In genomic region chr3:58382676-58383075, GRCm38 (mm10) we compare ENCODE assay signal across 33 mouse cellular contexts.
"Had no signal": no experiment of that assay in that cellular context is flagged by ENCODE, and none has a peak within 500 bp of the region (broad histone marks: within the 10 kb centered on the region; RNA-seq: fewer than 3 reads in every experiment).

No protein-coding gene starts in this region.

- H3K9ac ChIP-seq: heart, embryonic 13.5 days; heart, embryonic 15.5 days; hindbrain, embryonic 12.5 days; hindbrain, embryonic 13.5 days; hindbrain, embryonic 14.5 days; hindbrain, embryonic 15.5 days; intestine, embryonic 15.5 days; kidney, embryonic 15.5 days had no signal

- H3K36me3 ChIP-seq: heart, embryonic 13.5 days; heart, embryonic 15.5 days; hindbrain, embryonic 10.5 days; hindbrain, embryonic 12.5 days; hindbrain, embryonic 13.5 days; hindbrain, embryonic 15.5 days; intestine, embryonic 15.5 days; kidney, embryonic 15.5 days had no signal

- DNase-seq: heart, adult 2 months; heart, postnatal 10 days; heart, postnatal 14 days; heart, postnatal 36 days; kidney, adult 11 months; kidney, adult 18-20 months; kidney, adult 2 months; kidney, adult 8-10 months; kidney, adult 9 months; kidney, postnatal 10 days; kidney, postnatal 14 days; kidney, postnatal 25 days; kidney, postnatal 36 days; kidney, postnatal 4 days; layer of hippocampus, adult 9-11 months; layer of hippocampus, postnatal 36 days had no signal

- H3K27ac ChIP-seq: heart, adult 2 months; heart, embryonic 13.5 days; heart, embryonic 15.5 days; hindbrain, embryonic 10.5 days; hindbrain, embryonic 12.5 days; hindbrain, embryonic 13.5 days; hindbrain, embryonic 14.5 days; hindbrain, embryonic 15.5 days; hindbrain, postnatal 0 days; intestine, embryonic 15.5 days; kidney, embryonic 15.5 days; kidney, postnatal 0 days; layer of hippocampus, adult 2 months; left cerebral cortex, adult 2 months had no signal

- H3K27me3 ChIP-seq: heart, embryonic 13.5 days; heart, embryonic 15.5 days; hindbrain, embryonic 12.5 days; hindbrain, embryonic 13.5 days; hindbrain, embryonic 15.5 days; intestine, embryonic 15.5 days; kidney, embryonic 15.5 days had no signal

- ATAC-seq: hindbrain, embryonic 16.5 days; hindbrain, postnatal 0 days; inflammation-experienced regulatory T-cells, adult 6 months; intestine, embryonic 15.5 days; intestine, embryonic 16.5 days; intestine, postnatal 0 days had no signal

- H3K4me3 ChIP-seq: heart, adult 2 months; heart, embryonic 13.5 days; heart, embryonic 15.5 days; hindbrain, embryonic 10.5 days; hindbrain, embryonic 12.5 days; hindbrain, embryonic 13.5 days; hindbrain, embryonic 15.5 days; intestine, embryonic 15.5 days; kidney, embryonic 15.5 days; layer of hippocampus, adult 2 months; left cerebral cortex, adult 2 months had no signal

- H3K4me2 ChIP-seq: heart, embryonic 13.5 days; heart, embryonic 15.5 days; hindbrain, embryonic 12.5 days; hindbrain, embryonic 13.5 days; hindbrain, embryonic 14.5 days; hindbrain, embryonic 15.5 days; intestine, embryonic 15.5 days; kidney, embryonic 15.5 days had no signal

- H3K4me1 ChIP-seq: hindbrain, embryonic 12.5 days; hindbrain, embryonic 15.5 days; intestine, embryonic 15.5 days had no signal

- H3K9me3 ChIP-seq: heart, embryonic 13.5 days; heart, embryonic 15.5 days; hindbrain, embryonic 10.5 days; hindbrain, embryonic 12.5 days; hindbrain, embryonic 13.5 days; hindbrain, embryonic 15.5 days; intestine, embryonic 15.5 days; kidney, embryonic 15.5 days had no signal
